Mouse (Mus musculus) G1E (cell line): Measurements from ENCODE around the gene Iqgap2.

Source experiments
- CTCF ChIP-seq: IDR thresholded peaks from 2 replicates; pipeline ENCODE4 v1.5.1; 2012; ENCODE audit warnings: low read depth, low read length, inconsistent platforms, mixed read lengths
- GATA1 ChIP-seq: IDR thresholded peaks from 2 replicates; pipeline ENCODE4 v1.6.1; 2012; ENCODE audit warnings: borderline replicate concordance, low read length, inconsistent platforms, mixed read lengths

DNA sequence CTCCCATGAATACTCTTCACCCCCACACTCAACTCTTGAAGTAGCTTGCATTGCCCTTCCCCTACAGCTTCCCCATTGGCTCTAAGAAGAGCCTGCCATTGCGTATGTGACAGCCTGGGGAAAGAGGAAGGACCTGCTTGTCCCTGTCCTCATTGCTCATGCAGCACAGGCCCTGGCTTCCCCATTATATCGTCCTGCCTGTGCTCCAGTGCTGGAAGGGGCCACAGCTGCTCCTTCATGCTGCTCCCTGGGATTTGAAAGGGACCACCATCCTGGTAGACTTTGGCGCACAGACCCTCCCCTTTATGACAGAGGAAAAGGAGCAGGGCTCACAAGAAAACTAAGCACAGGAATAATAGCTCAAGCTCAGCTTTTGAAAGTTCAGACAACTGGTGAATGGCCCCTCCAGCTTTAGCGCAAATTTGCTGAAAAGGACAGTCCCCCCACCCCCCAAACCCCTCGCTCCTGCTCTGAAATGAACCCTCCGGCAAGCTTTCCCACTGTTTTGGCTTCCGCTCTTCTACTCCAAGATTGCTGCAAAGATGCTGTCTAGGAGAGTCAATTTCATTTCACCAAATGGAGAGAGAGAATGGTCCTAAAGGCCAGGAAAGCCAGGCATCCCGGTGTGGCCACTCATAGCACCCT lies 22.7 kb downstream of the Iqgap2 start:
- TF ChIP-seq CTCF (no peak), GATA1 (no peak)
